Mouse (Mus musculus) forebrain, embryonic 15.5 days (tissue): ENCODE measurements around the gene Ltc4s. TPM values are rescaled to one million over a fixed set of nuclear protein-coding genes. Genes with fewer than 3 reads are reported as not detected.
A peak's percentile ranks its signal among the peaks of the same experiment; 100 is the strongest.

Experiments used
- ATAC-seq: fragments of 200-750 bp; cut with Nextera tagmentation; replicated peaks from 2 replicates; pipeline ENCODE4 v1.8.0; 2017; ENCODE audit warnings: mild to moderate bottlenecking, moderate TSS enrichment, moderate library complexity
- H3K27ac ChIP-seq: fragments of 300-500 bp; sonication (generic); replicated peaks from 2 replicates; pipeline ENCODE4 v1.5.1; 2015; ENCODE audit warnings: mild to moderate bottlenecking, inconsistent platforms
- H3K27me3 ChIP-seq: fragments of 300-500 bp; sonication (generic); 2 replicates; pipeline ENCODE4 v1.6.1; 2015; ENCODE audit warnings: inconsistent platforms
- H3K36me3 ChIP-seq: fragments of 300-500 bp; sonication (generic); 2 replicates; pipeline ENCODE4 v1.6.1; 2015; ENCODE audit warnings: mild to moderate bottlenecking, inconsistent platforms
- H3K4me1 ChIP-seq: fragments of 300-500 bp; sonication (generic); 2 replicates; pipeline ENCODE4 v1.6.1; 2015; ENCODE audit warnings: inconsistent platforms
- H3K4me2 ChIP-seq: fragments of 300-500 bp; sonication (generic); replicated peaks from 2 replicates; pipeline ENCODE4 v1.6.1; 2015; ENCODE audit warnings: mild to moderate bottlenecking, inconsistent platforms
- H3K4me3 ChIP-seq: fragments of 300-500 bp; sonication (generic); 2 replicates; pipeline ENCODE4 v1.5.1; 2015; ENCODE audit warnings: mild to moderate bottlenecking, inconsistent platforms
- H3K9ac ChIP-seq: fragments of 300-500 bp; sonication (generic); replicated peaks from 2 replicates; pipeline ENCODE4 v1.6.1; 2015; ENCODE audit warnings: mild to moderate bottlenecking, inconsistent platforms
- H3K9me3 ChIP-seq: fragments of 300-500 bp; sonication (generic); 2 replicates; pipeline ENCODE4 v1.6.1; 2016; ENCODE audit warnings: inconsistent platforms
- WGBS: fragments of 180-500 bp; shearing (Covaris S2); methylation state at CpG from one replicate; pipeline ENCODE4 v1.1.7; 2015; ENCODE audit warnings: mixed read lengths; 5-methylcytosine and 5-hydroxymethylcytosine counted together
- polyA plus RNA-seq: library from polyadenylated mRNA; unstranded; fragments of >200 nt; fragmentation: Nextera tagmentation; extraction: Ambion mirVana; gene quantifications from 2 replicates; pipeline ENCODE4 v1.2.1, GENCODE M21; 2015

Ltc4s gene
- 2.4 and 3.1 TPM in 2 replicates for polyA plus RNA-seq

DNA sequence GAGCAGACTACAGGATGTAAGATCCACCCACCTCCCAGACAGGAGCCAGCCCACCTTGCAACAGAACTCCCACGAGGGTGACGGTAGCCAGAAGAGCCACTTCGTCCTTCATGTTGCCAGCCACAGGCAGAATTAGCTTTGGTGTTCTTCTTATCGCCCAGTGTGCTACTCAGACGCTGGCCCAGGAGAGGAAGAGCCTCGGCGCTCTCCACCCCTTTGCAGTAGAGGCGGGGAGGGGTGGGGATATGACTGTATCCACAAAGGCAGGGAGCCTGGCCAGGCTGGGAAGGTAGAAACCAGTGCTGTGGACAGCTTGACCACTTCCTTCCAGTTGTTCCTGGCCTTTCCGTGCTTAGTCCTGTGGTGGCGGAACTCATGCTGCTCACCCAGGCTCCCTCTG is at the start of gene Ltc4s:
Gene Ltc4s (minus strand): TSS at position 293 of the 400 bp plus-strand sequence.
- Histone ChIP-seq H3K9ac (no peak within 1 kb of the TSS), H3K27ac (no peak within 1 kb of the TSS), H3K4me3 (peak within 1 kb of the TSS; percentile 61; the same call in 1 of the 2 replicates), H3K36me3 (peaks cover 19% of the 10 kb centered on the region), H3K9me3 (no peaks in the 10 kb centered on the region), H3K27me3 (no peaks in the 10 kb centered on the region; the same call in 1 of the 2 replicates), H3K4me2 (peak within 1 kb of the TSS; percentile 77), H3K4me1 (peaks cover 17% of the 10 kb centered on the region)
- ATAC-seq = no peak
- 56% methylated on average over 10 of the region's 10 CpGs for WGBS

GRCm38 (mm10) chr11:50286428-50286827 is 48.0 kb upstream of the Ltc4s start:
- H3K4me1 ChIP-seq = peaks cover 24% of the 10 kb centered on the region
- WGBS = 93% methylated on average over 1 of the region's 1 CpGs
- H3K9ac ChIP-seq = no peak overlapping the region
- no peak overlapping the region for H3K27ac ChIP-seq
- no peaks in the 10 kb centered on the region for H3K9me3 ChIP-seq
- no peak for ATAC-seq
- H3K27me3 ChIP-seq = no peaks in the 10 kb centered on the region
- no peak overlapping the region for H3K4me3 ChIP-seq
- H3K4me2 ChIP-seq = no peak overlapping the region
- no peaks in the 10 kb centered on the region for H3K36me3 ChIP-seq

- no peak overlapping the region for H3K9ac ChIP-seq
- H3K4me3 ChIP-seq = no peak overlapping the region
- 91% methylated on average over 7 of the region's 7 CpGs for WGBS
- no peaks in the 10 kb centered on the region for H3K27me3 ChIP-seq
- peaks cover 6% of the 10 kb centered on the region; the same call in 1 of the 2 replicates for H3K36me3 ChIP-seq
- no peak overlapping the region for H3K27ac ChIP-seq
- H3K9me3 ChIP-seq = no peaks in the 10 kb centered on the region
- peaks cover 21% of the 10 kb centered on the region for H3K4me1 ChIP-seq
- no peak overlapping the region for H3K4me2 ChIP-seq
- no peak for ATAC-seq
Observed at GRCm38 (mm10) chr11:50285696-50286095, 47.3 kb upstream of the Ltc4s start.

- H3K4me1 ChIP-seq = peaks cover 16% of the 10 kb centered on the region
- no peak for ATAC-seq
- H3K4me3 ChIP-seq = no peak overlapping the region
- H3K27ac ChIP-seq = no peak overlapping the region
- peaks cover 9% of the 10 kb centered on the region; the same call in 1 of the 2 replicates for H3K36me3 ChIP-seq
- H3K27me3 ChIP-seq = no peaks in the 10 kb centered on the region
- H3K9ac ChIP-seq = no peak overlapping the region
- H3K4me2 ChIP-seq = no peak overlapping the region
- no peaks in the 10 kb centered on the region for H3K9me3 ChIP-seq
- WGBS = 96% methylated on average over 5 of the region's 5 CpGs
Observed at GRCm38 (mm10) chr11:50285263-50285662, 46.8 kb upstream of the Ltc4s start.

- ATAC-seq = no peak
- Histone ChIP-seq H3K9ac (no peak overlapping the region), H3K4me2 (no peak overlapping the region), H3K36me3 (peaks cover 9% of the 10 kb centered on the region; the same call in 1 of the 2 replicates), H3K27me3 (no peaks in the 10 kb centered on the region), H3K4me1 (no peaks in the 10 kb centered on the region), H3K27ac (no peak overlapping the region), H3K4me3 (no peak overlapping the region), H3K9me3 (no peaks in the 10 kb centered on the region)
- 62% methylated on average over 1 of the region's 1 CpGs for WGBS
Observed at GRCm38 (mm10) chr11:50280053-50280452, 41.6 kb upstream of the Ltc4s start.

DNA sequence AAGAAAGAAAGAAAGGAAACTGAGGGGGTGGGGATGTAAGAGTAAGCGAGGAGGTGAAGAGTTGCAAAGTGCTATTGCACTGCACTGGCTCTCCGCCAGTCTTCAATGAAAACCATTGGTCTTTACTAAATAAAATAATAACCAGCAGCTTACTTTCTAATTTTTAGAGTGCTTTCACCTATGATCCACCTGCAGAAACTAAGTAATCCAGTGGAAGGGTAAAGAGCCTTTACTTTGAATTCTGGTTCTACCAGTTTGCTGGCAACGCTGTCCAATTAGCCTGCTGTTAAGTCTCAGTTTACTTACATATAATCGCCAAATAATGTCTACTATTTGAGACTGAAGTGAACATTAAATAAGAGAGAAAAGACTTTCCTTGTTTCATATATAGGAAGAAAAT is 40.6 kb upstream of the Ltc4s start:
- Histone ChIP-seq H3K9ac (no peak overlapping the region), H3K27ac (no peak overlapping the region), H3K4me2 (no peak overlapping the region), H3K4me1 (no peaks in the 10 kb centered on the region), H3K9me3 (no peaks in the 10 kb centered on the region), H3K27me3 (no peaks in the 10 kb centered on the region), H3K36me3 (peaks cover 9% of the 10 kb centered on the region; the same call in 1 of the 2 replicates), H3K4me3 (no peak overlapping the region)
- ATAC-seq = no peak
- 87% methylated on average over 4 of the region's 4 CpGs for WGBS

DNA sequence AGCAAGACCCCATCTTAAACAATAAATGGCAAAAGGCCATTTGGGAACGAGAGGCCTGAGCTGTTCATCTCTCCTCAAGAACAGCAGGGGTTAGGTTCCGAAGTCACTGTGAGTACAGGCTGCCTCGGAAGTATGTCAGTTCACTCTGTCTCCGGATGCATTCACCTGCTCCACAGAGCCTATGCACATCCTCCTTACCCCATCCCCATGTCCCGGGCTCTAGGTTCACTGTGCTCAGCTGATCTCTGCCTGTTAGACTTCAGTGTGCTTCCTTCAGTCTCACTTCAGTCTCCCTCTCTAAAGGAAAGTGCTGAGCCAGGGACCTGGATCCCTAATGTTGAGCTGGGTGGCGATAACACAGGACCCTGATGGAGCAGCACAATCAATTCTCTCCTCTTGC is 39.3 kb upstream of the Ltc4s start:
- peaks cover 9% of the 10 kb centered on the region; the same call in 1 of the 2 replicates for H3K36me3 ChIP-seq
- ATAC-seq = no peak
- no peak overlapping the region for H3K9ac ChIP-seq
- H3K9me3 ChIP-seq = no peaks in the 10 kb centered on the region
- H3K4me3 ChIP-seq = no peak overlapping the region
- peaks cover 4% of the 10 kb centered on the region; the same call in 1 of the 2 replicates for H3K4me1 ChIP-seq
- no peaks in the 10 kb centered on the region for H3K27me3 ChIP-seq
- H3K4me2 ChIP-seq = no peak overlapping the region
- WGBS = 88% methylated on average over 6 of the region's 6 CpGs
- H3K27ac ChIP-seq = no peak overlapping the region

DNA sequence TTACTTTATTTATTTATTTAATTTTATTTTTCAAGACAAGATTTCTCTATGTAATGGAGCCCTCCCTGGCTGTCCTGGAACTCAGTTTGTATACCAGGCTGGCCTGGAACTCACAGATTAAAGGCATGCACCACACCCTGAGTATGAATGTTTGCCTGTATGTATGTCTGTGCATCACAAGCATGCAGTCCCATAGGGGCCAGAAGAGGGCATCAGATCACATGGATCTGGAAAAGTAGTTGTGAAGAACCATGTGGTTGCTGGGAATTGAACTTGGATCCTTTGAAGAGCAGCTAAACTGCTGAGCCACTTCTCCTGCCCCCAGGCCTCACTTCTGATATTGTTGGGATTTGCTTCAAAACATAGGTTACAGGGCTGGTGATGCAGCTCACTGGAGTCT is 38.6 kb upstream of the Ltc4s start:
- Histone ChIP-seq H3K4me3 (no peak overlapping the region), H3K9me3 (no peaks in the 10 kb centered on the region), H3K4me1 (peaks cover 4% of the 10 kb centered on the region; the same call in 1 of the 2 replicates), H3K36me3 (peaks cover 9% of the 10 kb centered on the region; the same call in 1 of the 2 replicates), H3K9ac (no peak overlapping the region), H3K27ac (no peak overlapping the region), H3K4me2 (no peak overlapping the region), H3K27me3 (no peaks in the 10 kb centered on the region)
- ATAC-seq = no peak

DNA sequence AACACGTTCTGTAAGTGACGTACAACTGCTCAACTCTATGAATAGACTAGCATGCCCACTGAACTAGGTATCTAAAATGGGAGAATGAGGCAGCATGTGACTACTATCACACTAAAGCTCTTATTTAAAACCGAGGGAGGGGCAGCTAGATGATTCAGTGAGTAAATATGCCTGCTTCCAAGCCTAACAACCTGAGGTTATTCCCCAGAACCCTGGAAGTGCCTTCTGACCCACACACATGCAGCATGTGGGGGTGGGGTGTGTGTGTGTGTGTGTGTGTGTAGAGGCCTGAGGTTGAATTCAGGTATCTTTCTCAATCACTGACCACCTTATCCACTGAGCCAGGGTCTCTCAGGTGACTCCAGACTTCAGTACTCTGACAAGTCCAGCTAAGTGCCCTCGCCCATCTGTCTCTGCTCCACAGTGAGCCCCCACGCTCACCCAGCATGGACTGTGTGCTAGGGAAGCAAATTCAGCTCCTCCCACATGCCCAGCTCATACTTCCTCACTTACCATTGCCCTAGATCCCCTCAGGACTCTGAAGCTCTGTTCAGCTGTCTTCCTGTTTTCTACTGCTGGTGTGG is 37.2 kb upstream of the Ltc4s start:
- H3K4me2 ChIP-seq = no peak overlapping the region
- H3K36me3 ChIP-seq = peaks cover 2% of the 10 kb centered on the region; the same call in 1 of the 2 replicates
- H3K27ac ChIP-seq = no peak overlapping the region
- peaks cover 4% of the 10 kb centered on the region; the same call in 1 of the 2 replicates for H3K4me1 ChIP-seq
- H3K27me3 ChIP-seq = no peaks in the 10 kb centered on the region
- no peak overlapping the region for H3K4me3 ChIP-seq
- WGBS = 89% methylated on average over 5 of the region's 5 CpGs
- H3K9me3 ChIP-seq = no peaks in the 10 kb centered on the region
- ATAC-seq = no peak
- H3K9ac ChIP-seq = no peak overlapping the region

- Histone ChIP-seq H3K27me3 (no peaks in the 10 kb centered on the region), H3K4me1 (peaks cover 4% of the 10 kb centered on the region; the same call in 1 of the 2 replicates), H3K4me3 (no peak overlapping the region), H3K4me2 (no peak overlapping the region), H3K27ac (no peak overlapping the region), H3K36me3 (no peaks in the 10 kb centered on the region), H3K9ac (no peak overlapping the region), H3K9me3 (no peaks in the 10 kb centered on the region)
- no peak for ATAC-seq
- 95% methylated on average over 2 of the region's 2 CpGs for WGBS
Observed at GRCm38 (mm10) chr11:50275077-50275476, 36.7 kb upstream of the Ltc4s start.

GRCm38 (mm10) chr11:50272819-50273218 is 34.4 kb upstream of the Ltc4s start:
- Histone ChIP-seq H3K9me3 (no peaks in the 10 kb centered on the region), H3K4me1 (peaks cover 4% of the 10 kb centered on the region; the same call in 1 of the 2 replicates), H3K9ac (no peak overlapping the region), H3K4me2 (no peak overlapping the region), H3K27me3 (no peaks in the 10 kb centered on the region), H3K36me3 (no peaks in the 10 kb centered on the region), H3K27ac (no peak overlapping the region), H3K4me3 (no peak overlapping the region)
- 63% methylated on average over 2 of the region's 2 CpGs for WGBS
- no peak for ATAC-seq

DNA sequence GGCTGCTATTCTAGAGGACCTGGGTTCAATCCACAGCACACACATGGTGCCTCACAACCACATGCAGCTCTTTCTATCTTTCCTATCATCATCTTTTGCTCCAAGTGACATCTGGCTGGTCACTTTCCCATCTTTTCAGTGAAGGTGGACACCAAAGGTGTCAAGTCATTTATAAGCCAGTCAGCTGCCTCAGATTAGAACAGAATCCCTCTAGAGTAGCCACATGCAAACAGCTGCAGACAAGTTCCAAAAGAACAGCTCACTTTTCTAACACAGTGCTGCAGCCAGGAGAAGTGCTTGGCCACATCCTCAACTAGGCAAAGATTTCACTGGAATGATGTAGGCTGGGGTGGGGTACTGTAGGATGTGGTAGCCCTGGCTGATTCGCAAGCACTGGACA is 31.5 kb upstream of the Ltc4s start:
- 97% methylated on average over 1 of the region's 1 CpGs for WGBS
- H3K4me3 ChIP-seq = no peak overlapping the region
- peaks cover 22% of the 10 kb centered on the region for H3K36me3 ChIP-seq
- no peak overlapping the region for H3K9ac ChIP-seq
- H3K4me1 ChIP-seq = peaks cover 4% of the 10 kb centered on the region; the same call in 1 of the 2 replicates
- no peak overlapping the region for H3K27ac ChIP-seq
- no peak for ATAC-seq
- no peak overlapping the region for H3K4me2 ChIP-seq
- no peaks in the 10 kb centered on the region for H3K9me3 ChIP-seq
- no peaks in the 10 kb centered on the region for H3K27me3 ChIP-seq

GRCm38 (mm10) chr11:50269163-50269562 is 30.7 kb upstream of the Ltc4s start:
- no peak overlapping the region for H3K27ac ChIP-seq
- ATAC-seq = no peak
- no peak overlapping the region for H3K4me2 ChIP-seq
- no peaks in the 10 kb centered on the region for H3K9me3 ChIP-seq
- H3K4me3 ChIP-seq = no peak overlapping the region
- 92% methylated on average over 2 of the region's 2 CpGs for WGBS
- peaks cover 29% of the 10 kb centered on the region for H3K36me3 ChIP-seq
- H3K27me3 ChIP-seq = no peaks in the 10 kb centered on the region
- H3K4me1 ChIP-seq = peaks cover 4% of the 10 kb centered on the region; the same call in 1 of the 2 replicates
- H3K9ac ChIP-seq = no peak overlapping the region
